Mouse (Mus musculus) embryonic facial prominence, embryonic 11.5 days (tissue): ENCODE measurements around the gene Gm20388. TPM values are rescaled to one million over a fixed set of nuclear protein-coding genes. Genes with fewer than 3 reads are reported as not detected.
A peak's percentile ranks its signal among the peaks of the same experiment; 100 is the strongest.

Experiments
- ATAC-seq: fragments of 200-750 bp; cut with Nextera tagmentation; replicated peaks from 2 replicates; pipeline ENCODE4 v1.8.0; 2017; ENCODE audit warnings: low read depth; ENCODE audit not compliant: insufficient number of reproducible peaks, low FRiP score, low TSS enrichment
- DNase-seq: peaks from one replicate; pipeline ENCODE4 v3.0.0-alpha.2; 2015; ENCODE audit warnings: low spot score
- H3K27ac ChIP-seq: fragments of 300-500 bp; sonication (generic); replicated peaks from 2 replicates; pipeline ENCODE4 v1.5.1; 2014; ENCODE audit warnings: mild to moderate bottlenecking, low read depth, low read length, control low read depth
- H3K27me3 ChIP-seq: fragments of 300-500 bp; sonication (generic); 2 replicates; pipeline ENCODE4 v1.6.1; 2014; ENCODE audit warnings: mild to moderate bottlenecking, low read length, moderate library complexity, mixed read lengths; ENCODE audit not compliant: control insufficient read depth, insufficient read depth
- H3K36me3 ChIP-seq: fragments of 300-500 bp; sonication (generic); replicated peaks from 2 replicates; pipeline ENCODE4 v1.6.1; 2014; ENCODE audit warnings: low read depth, mild to moderate bottlenecking, low read length, moderate library complexity, mixed read lengths; ENCODE audit not compliant: control insufficient read depth, insufficient read depth
- H3K4me1 ChIP-seq: fragments of 300-500 bp; sonication (generic); 2 replicates; pipeline ENCODE4 v1.6.1; 2014; ENCODE audit warnings: low read length, mixed read lengths; ENCODE audit not compliant: control insufficient read depth, insufficient read depth
- H3K4me2 ChIP-seq: fragments of 300-500 bp; sonication (generic); 2 replicates; pipeline ENCODE4 v1.6.1; 2014; ENCODE audit warnings: low read depth, mild to moderate bottlenecking, control low read depth, low read length, moderate library complexity
- H3K4me3 ChIP-seq: fragments of 300-500 bp; sonication (generic); 2 replicates; pipeline ENCODE4 v1.5.1; 2014; ENCODE audit warnings: low read depth, low read length, control low read depth
- H3K9ac ChIP-seq: fragments of 300-500 bp; sonication (generic); replicated peaks from 2 replicates; pipeline ENCODE4 v1.6.1; 2014; ENCODE audit warnings: mild to moderate bottlenecking, control low read depth, low read length
- H3K9me3 ChIP-seq: fragments of 300-500 bp; sonication (generic); replicated peaks from 2 replicates; pipeline ENCODE4 v1.6.1; 2016; ENCODE audit warnings: mild to moderate bottlenecking, low read length, inconsistent platforms, mixed read lengths; ENCODE audit not compliant: control insufficient read depth
- WGBS: fragments of 180-500 bp; shearing (Covaris S2); extraction: QIAGEN DNeasy Blood & Tissue Kit; methylation state at CpG from one replicate; pipeline ENCODE4 v1.1.7; 2014; 5-methylcytosine and 5-hydroxymethylcytosine counted together
- polyA plus RNA-seq: library from polyadenylated mRNA; unstranded; fragments of >200 nt; fragmentation: Nextera tagmentation; extraction: Ambion mirVana; gene quantifications from 2 replicates; pipeline ENCODE4 v1.2.1, GENCODE M21; 2014

Gm20388 gene
- polyA plus RNA-seq, 1 experiment from 2014 or later = 3.1 TPM

- no peak for DNase-seq
- H3K27me3 ChIP-seq = no peaks in the 10 kb centered on the region
- H3K9me3 ChIP-seq = no peaks in the 10 kb centered on the region
- no peaks in the 10 kb centered on the region for H3K4me1 ChIP-seq
- no peak overlapping the region for H3K4me2 ChIP-seq
- ATAC-seq = no peak
- H3K36me3 ChIP-seq = peaks cover 21% of the 10 kb centered on the region
- no peak overlapping the region for H3K4me3 ChIP-seq
- no peak overlapping the region for H3K27ac ChIP-seq
- 80% methylated on average over 4 of the region's 4 CpGs for WGBS
- H3K9ac ChIP-seq = no peak overlapping the region
Observed at GRCm38 (mm10) chr8:123505267-123505666, 3594.6 kb downstream of the Gm20388 start.

DNA sequence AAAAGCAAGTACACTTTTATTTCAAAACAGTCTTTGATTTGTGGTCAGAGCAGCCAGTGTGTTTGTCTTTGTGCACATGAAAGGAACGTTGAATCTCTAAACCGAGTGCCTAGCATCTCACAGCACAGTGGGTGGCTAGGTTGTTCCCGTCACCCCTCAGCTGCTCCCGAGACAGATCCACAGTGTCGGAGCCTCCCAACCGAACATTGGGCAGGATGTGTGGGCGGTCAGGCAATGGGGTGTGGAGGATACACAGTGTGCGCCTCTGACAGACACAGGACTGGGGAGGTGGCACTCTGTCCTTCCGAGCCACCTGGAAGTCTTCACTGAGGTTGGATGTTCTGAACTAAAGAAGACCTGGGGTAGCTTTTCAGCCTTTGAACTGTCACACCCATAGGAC, 3595.1 kb downstream of the Gm20388 start:
- H3K36me3 ChIP-seq = peaks cover 21% of the 10 kb centered on the region
- no peak for ATAC-seq

DNA sequence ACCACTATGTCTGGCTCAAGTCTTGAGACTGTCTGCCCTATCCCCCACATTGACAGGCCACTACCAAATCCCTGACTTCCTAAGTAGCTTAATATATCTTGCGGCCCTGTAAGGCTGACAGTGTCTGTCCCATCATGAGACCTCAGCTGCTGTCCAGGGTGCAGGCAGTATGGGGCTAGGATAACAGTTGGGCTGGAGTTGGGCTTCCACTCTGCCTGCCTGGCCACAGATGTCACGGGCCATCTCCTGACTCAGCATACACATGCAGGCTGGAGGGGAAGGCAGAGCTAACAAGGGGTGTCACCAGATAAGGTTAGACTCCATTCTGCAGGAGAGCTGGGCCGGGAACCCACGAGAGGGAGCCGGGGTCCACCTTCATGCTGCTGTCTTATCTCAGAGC, 3596.5 kb downstream of the Gm20388 start:
- WGBS = 96% methylated on average over 5 of the region's 5 CpGs
- Histone ChIP-seq H3K27me3 (no peaks in the 10 kb centered on the region), H3K4me3 (no peak overlapping the region), H3K9ac (no peak overlapping the region), H3K4me2 (no peak overlapping the region), H3K9me3 (no peaks in the 10 kb centered on the region), H3K27ac (no peak overlapping the region), H3K36me3 (peaks cover 11% of the 10 kb centered on the region), H3K4me1 (no peaks in the 10 kb centered on the region)
- DNase-seq (no peak), ATAC-seq (no peak)

More for the DNA sequence above, 3595.1 kb downstream of the Gm20388 start:
- Histone ChIP-seq H3K27me3 (no peaks in the 10 kb centered on the region), H3K9me3 (no peaks in the 10 kb centered on the region), H3K4me3 (no peak overlapping the region), H3K4me1 (no peaks in the 10 kb centered on the region), H3K4me2 (no peak overlapping the region), H3K27ac (no peak overlapping the region), H3K9ac (no peak overlapping the region)
- DNase-seq = no peak
- WGBS = 92% methylated on average over 9 of the region's 9 CpGs

DNA sequence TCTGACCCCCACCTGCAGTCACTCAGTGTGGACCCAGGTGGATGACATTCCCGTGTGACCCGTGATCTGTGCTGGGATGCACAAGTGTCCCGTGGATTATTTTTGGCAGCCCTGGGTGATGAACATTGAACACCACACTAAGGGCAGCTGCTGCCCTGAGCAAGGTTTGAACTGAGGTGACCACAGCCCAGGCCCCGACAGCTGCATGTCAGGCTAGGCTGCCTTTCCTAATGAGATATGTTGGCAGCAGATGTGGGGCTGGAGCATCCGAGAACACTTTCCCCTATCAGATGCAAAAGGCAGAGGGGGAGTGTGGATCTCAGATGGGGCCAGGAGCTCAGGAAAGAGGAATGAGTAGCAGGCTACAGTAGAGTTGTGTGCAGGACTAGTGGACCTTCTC, 3600.2 kb downstream of the Gm20388 start:
- no peak for DNase-seq

DNA sequence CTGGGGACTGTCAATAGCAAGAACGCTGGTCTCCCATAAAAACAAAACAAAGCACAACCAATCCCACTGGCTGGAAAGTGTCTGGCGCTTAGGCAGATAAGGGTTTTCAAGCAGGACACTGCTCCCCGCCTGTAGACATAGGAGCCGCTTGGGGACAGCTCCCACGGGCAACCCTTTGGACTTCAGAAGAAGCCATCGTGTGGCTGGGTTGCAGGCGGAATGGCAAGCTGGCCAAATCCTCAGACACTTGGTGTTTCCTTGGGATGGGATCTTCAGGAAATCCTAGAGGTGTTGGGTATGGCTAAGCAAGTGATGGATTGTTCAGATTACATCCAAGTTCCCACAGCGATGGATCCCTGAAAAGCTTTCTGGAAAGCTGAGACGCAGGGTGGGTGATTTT, 3603.5 kb downstream of the Gm20388 start:
- DNase-seq = no peak

More for the DNA sequence above, 3600.2 kb downstream of the Gm20388 start:
- Histone ChIP-seq H3K9me3 (no peaks in the 10 kb centered on the region), H3K27me3 (no peaks in the 10 kb centered on the region; the same call in 1 of the 2 replicates), H3K9ac (no peak overlapping the region), H3K4me2 (no peak overlapping the region), H3K36me3 (no peaks in the 10 kb centered on the region), H3K27ac (no peak overlapping the region), H3K4me3 (no peak overlapping the region), H3K4me1 (peaks cover 2% of the 10 kb centered on the region; the same call in 1 of the 2 replicates)
- ATAC-seq = no peak
- 88% methylated on average over 5 of the region's 5 CpGs for WGBS

GRCm38 (mm10) chr8:123514781-123515539, 3604.3 kb downstream of the Gm20388 start, which contains the start of gene Dbndd1:
TSS of gene Dbndd1 (minus strand) at chr8:123515463.
- H3K4me1 ChIP-seq = peaks cover 4% of the 10 kb centered on the region
- peak; percentile 66 for ATAC-seq
- peak within 1 kb of the TSS; percentile 67 for H3K9ac ChIP-seq
- peak within 1 kb of the TSS; percentile 80 for H3K4me2 ChIP-seq
- no peaks in the 10 kb centered on the region; the same call in 1 of the 2 replicates for H3K27me3 ChIP-seq
- under 1% methylated on average over 53 of the region's 63 CpGs for WGBS
- DNase-seq = peak; percentile 75
- no peaks in the 10 kb centered on the region for H3K36me3 ChIP-seq
- no peaks in the 10 kb centered on the region for H3K9me3 ChIP-seq
- H3K4me3 ChIP-seq = peak within 1 kb of the TSS; percentile 48
- H3K27ac ChIP-seq = peak within 1 kb of the TSS; percentile 39; the same call in 1 of the 2 replicates

More for the DNA sequence above, 3603.5 kb downstream of the Gm20388 start:
- 5% methylated on average over 9 of the region's 9 CpGs for WGBS
- peak overlapping the region; percentile 80 for H3K4me2 ChIP-seq
- no peak for ATAC-seq
- peak overlapping the region; percentile 48 for H3K4me3 ChIP-seq
- H3K9me3 ChIP-seq = no peaks in the 10 kb centered on the region
- H3K27me3 ChIP-seq = no peaks in the 10 kb centered on the region; the same call in 1 of the 2 replicates
- H3K27ac ChIP-seq = no peak overlapping the region
- no peaks in the 10 kb centered on the region for H3K36me3 ChIP-seq
- peaks cover 2% of the 10 kb centered on the region; the same call in 1 of the 2 replicates for H3K4me1 ChIP-seq
- H3K9ac ChIP-seq = peak overlapping the region; percentile 67

DNA sequence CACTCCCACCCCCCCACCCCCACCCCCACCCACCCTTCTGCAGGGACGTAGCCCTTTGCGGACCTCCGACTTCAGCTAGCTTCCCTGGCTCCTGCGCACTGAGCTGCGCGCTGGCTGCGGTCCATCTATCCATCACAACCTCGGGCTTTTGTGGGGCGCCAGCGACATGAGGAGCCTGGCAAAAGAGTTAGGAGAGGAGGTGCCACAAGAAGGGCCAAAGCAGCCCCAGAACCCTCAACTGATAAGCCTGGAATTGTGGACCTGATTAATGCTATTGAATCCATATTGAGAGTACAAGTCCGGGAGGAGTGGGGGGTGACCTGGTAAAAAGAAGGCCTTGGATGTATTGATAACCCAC, 3604.9 kb downstream of the Gm20388 start:
- WGBS = under 1% methylated on average over 11 of the region's 11 CpGs
- H3K27me3 ChIP-seq = no peaks in the 10 kb centered on the region; the same call in 1 of the 2 replicates
- H3K27ac ChIP-seq = no peak overlapping the region
- H3K9ac ChIP-seq = no peak overlapping the region
- no peaks in the 10 kb centered on the region for H3K9me3 ChIP-seq
- ATAC-seq = no peak
- H3K4me1 ChIP-seq = peaks cover 4% of the 10 kb centered on the region
- DNase-seq = no peak
- H3K4me3 ChIP-seq = peak overlapping the region; percentile 48
- H3K4me2 ChIP-seq = peak overlapping the region; percentile 80
- no peaks in the 10 kb centered on the region for H3K36me3 ChIP-seq

- Histone ChIP-seq H3K36me3 (no peaks in the 10 kb centered on the region), H3K27ac (no peak overlapping the region), H3K4me1 (peaks cover 4% of the 10 kb centered on the region), H3K4me2 (no peak overlapping the region), H3K9ac (no peak overlapping the region), H3K9me3 (no peaks in the 10 kb centered on the region), H3K27me3 (no peaks in the 10 kb centered on the region; the same call in 1 of the 2 replicates), H3K4me3 (no peak overlapping the region)
- DNase-seq = no peak
- ATAC-seq = no peak
- WGBS = 30% methylated on average over 2 of the region's 2 CpGs
Observed at GRCm38 (mm10) chr8:123516596-123516995, 3606.0 kb downstream of the Gm20388 start.
